Mouse (Mus musculus) lung, embryonic 16.5 days (tissue): ENCODE measurements around the gene Spcs1. TPM values are rescaled to one million over a fixed set of nuclear protein-coding genes. Genes with fewer than 3 reads are reported as not detected.

Experiments used
- ATAC-seq: fragments of 200-750 bp; cut with Nextera tagmentation; 2 replicates; pipeline ENCODE4 v1.8.0; 2017; ENCODE audit warnings: low read depth, mild to moderate bottlenecking, moderate library complexity
- H3K27ac ChIP-seq: fragments of 300-500 bp; sonication (generic); 2 replicates; pipeline ENCODE4 v1.5.1; 2014; ENCODE audit warnings: mild to moderate bottlenecking, control low read depth, low read length
- H3K27me3 ChIP-seq: fragments of 300-500 bp; sonication (generic); 2 replicates; pipeline ENCODE4 v1.6.1; 2014; ENCODE audit warnings: low read depth, low read length, mixed read lengths; ENCODE audit not compliant: control insufficient read depth, insufficient read depth
- H3K36me3 ChIP-seq: fragments of 300-500 bp; sonication (generic); 2 replicates; pipeline ENCODE4 v1.6.1; 2014; ENCODE audit warnings: low read length; ENCODE audit not compliant: control insufficient read depth, insufficient read depth
- H3K4me1 ChIP-seq: fragments of 300-500 bp; sonication (generic); replicated peaks from 2 replicates; pipeline ENCODE4 v1.6.1; 2014; ENCODE audit warnings: low read length, mixed read lengths; ENCODE audit not compliant: control insufficient read depth, insufficient read depth
- H3K4me2 ChIP-seq: fragments of 300-500 bp; sonication (generic); 2 replicates; pipeline ENCODE4 v1.6.1; 2014; ENCODE audit warnings: low read depth, low read length, control low read depth
- H3K4me3 ChIP-seq: fragments of 300-500 bp; sonication (generic); 2 replicates; pipeline ENCODE4 v1.5.1; 2014; ENCODE audit warnings: mild to moderate bottlenecking, low read length, control low read depth
- H3K9ac ChIP-seq: fragments of 300-500 bp; sonication (generic); 2 replicates; pipeline ENCODE4 v1.6.1; 2014; ENCODE audit warnings: low read length, control low read depth
- H3K9me3 ChIP-seq: fragments of 300-500 bp; sonication (generic); 2 replicates; pipeline ENCODE4 v1.6.1; 2016; ENCODE audit warnings: low read length; ENCODE audit not compliant: control insufficient read depth
- WGBS: fragments of 180-500 bp; shearing (Covaris S2); extraction: QIAGEN DNeasy Blood & Tissue Kit; methylation state at CpG from one replicate; pipeline ENCODE4 v1.1.7; 2014; 5-methylcytosine and 5-hydroxymethylcytosine counted together
- polyA plus RNA-seq: library from polyadenylated mRNA; unstranded; fragments of >200 nt; fragmentation: Nextera tagmentation; extraction: Ambion mirVana; gene quantifications from 2 replicates; pipeline ENCODE4 v1.2.1, GENCODE M21; 2015

Spcs1 gene
- polyA plus RNA-seq, 1 experiment from 2014 or later: 434 TPM

DNA sequence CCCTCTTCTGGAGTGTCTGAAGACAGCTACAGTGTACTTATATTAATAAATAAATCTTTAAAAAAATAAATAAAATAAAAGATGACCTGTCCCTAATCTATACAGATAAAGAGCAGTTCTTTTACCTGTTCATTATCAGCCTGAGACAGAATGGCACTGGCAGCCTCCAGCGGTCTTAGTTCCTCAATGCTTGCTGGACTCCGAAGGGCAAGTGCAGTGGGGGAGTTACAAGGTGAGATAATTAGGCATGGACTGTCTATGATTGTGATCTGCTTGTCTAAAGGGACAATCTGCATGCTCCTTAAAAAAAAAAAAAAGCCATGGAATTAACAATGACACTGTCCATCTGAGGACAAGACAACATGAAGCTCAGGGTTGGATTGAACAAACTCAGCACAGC lies 12.5 kb upstream of the Spcs1 start:
- Histone ChIP-seq H3K4me2 (no peak overlapping the region), H3K36me3 (peaks cover 54% of the 10 kb centered on the region), H3K27me3 (no peaks in the 10 kb centered on the region), H3K9ac (no peak overlapping the region), H3K4me1 (peaks cover 9% of the 10 kb centered on the region), H3K27ac (no peak overlapping the region), H3K4me3 (no peak overlapping the region), H3K9me3 (no peaks in the 10 kb centered on the region)
- WGBS: 96% methylated on average over 2 of the region's 2 CpGs
- no peak for ATAC-seq

GRCm38 (mm10) chr14:31011588-31011987 lies 10.1 kb upstream of the Spcs1 start:
- Histone ChIP-seq H3K36me3 (peaks cover 57% of the 10 kb centered on the region), H3K27me3 (no peaks in the 10 kb centered on the region), H3K4me1 (no peaks in the 10 kb centered on the region), H3K9ac (no peak overlapping the region), H3K4me3 (no peak overlapping the region), H3K4me2 (no peak overlapping the region), H3K27ac (no peak overlapping the region), H3K9me3 (no peaks in the 10 kb centered on the region)
- 91% methylated on average over 3 of the region's 3 CpGs for WGBS
- ATAC-seq: no peak

GRCm38 (mm10) chr14:31006779-31007178 lies 5.3 kb upstream of the Spcs1 start:
- Histone ChIP-seq H3K9me3 (no peaks in the 10 kb centered on the region), H3K9ac (no peak overlapping the region), H3K4me1 (peaks cover 4% of the 10 kb centered on the region), H3K4me2 (no peak overlapping the region), H3K4me3 (no peak overlapping the region), H3K36me3 (peaks cover 19% of the 10 kb centered on the region), H3K27ac (no peak overlapping the region), H3K27me3 (no peaks in the 10 kb centered on the region)
- ATAC-seq: no peak
- 66% methylated on average over 5 of the region's 5 CpGs for WGBS

GRCm38 (mm10) chr14:31004527-31004926 lies 3.1 kb upstream of the Spcs1 start:
- H3K9me3 ChIP-seq: no peaks in the 10 kb centered on the region
- peaks cover 5% of the 10 kb centered on the region; the same call in 1 of the 2 replicates for H3K36me3 ChIP-seq
- WGBS: 47% methylated on average over 2 of the region's 2 CpGs
- H3K4me2 ChIP-seq: no peak overlapping the region
- H3K4me3 ChIP-seq: no peak overlapping the region
- no peaks in the 10 kb centered on the region for H3K27me3 ChIP-seq
- H3K4me1 ChIP-seq: peaks cover 10% of the 10 kb centered on the region
- no peak overlapping the region for H3K27ac ChIP-seq
- ATAC-seq: no peak
- no peak overlapping the region for H3K9ac ChIP-seq

DNA sequence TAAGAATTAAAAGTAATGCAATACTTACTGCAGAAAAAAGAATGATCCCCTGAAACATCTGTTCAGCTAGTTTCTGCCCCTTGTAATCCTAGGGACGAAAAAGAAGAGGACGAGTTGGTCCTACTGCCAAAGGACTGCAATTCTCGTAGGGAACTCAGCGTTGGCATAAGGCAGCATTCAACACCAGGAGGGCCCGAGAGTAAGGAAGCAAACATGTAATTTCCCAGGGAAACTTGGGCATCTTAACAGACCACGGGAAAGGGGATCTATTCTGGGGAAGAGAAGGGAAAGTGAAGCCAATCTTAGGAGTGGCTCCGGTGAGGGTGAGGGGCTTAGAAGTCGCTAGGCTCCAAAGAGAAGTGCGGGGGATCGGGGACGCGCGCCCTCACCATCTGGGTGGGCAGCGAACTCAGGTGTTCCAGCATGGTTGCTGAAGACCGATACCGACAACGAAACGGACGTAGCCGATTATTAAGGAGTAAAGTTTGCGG lies 611 bp downstream of the Spcs1 start:
- Histone ChIP-seq H3K27ac (peak overlapping the region; percentile 25), H3K4me3 (peak overlapping the region; percentile 96), H3K4me2 (peak overlapping the region; percentile 84), H3K9me3 (no peaks in the 10 kb centered on the region), H3K4me1 (peaks cover 10% of the 10 kb centered on the region), H3K9ac (peak overlapping the region; percentile 96), H3K27me3 (no peaks in the 10 kb centered on the region), H3K36me3 (no peaks in the 10 kb centered on the region)
- peak; percentile 17; the same call in 1 of the 2 replicates for ATAC-seq
- WGBS: under 1% methylated on average over 21 of the region's 21 CpGs

- peak overlapping the region; percentile 84 for H3K4me2 ChIP-seq
- H3K27ac ChIP-seq: no peak overlapping the region
- peaks cover 10% of the 10 kb centered on the region for H3K4me1 ChIP-seq
- peak overlapping the region; percentile 96 for H3K9ac ChIP-seq
- no peak for ATAC-seq
- 49% methylated on average over 10 of the region's 10 CpGs for WGBS
- no peaks in the 10 kb centered on the region for H3K27me3 ChIP-seq
- H3K9me3 ChIP-seq: no peaks in the 10 kb centered on the region
- no peaks in the 10 kb centered on the region for H3K36me3 ChIP-seq
- H3K4me3 ChIP-seq: peak overlapping the region; percentile 96
Measured at GRCm38 (mm10) chr14:31000356-31000755, 1.1 kb downstream of the Spcs1 start.

- Histone ChIP-seq H3K4me3 (no peak overlapping the region), H3K36me3 (no peaks in the 10 kb centered on the region), H3K9me3 (no peaks in the 10 kb centered on the region), H3K9ac (no peak overlapping the region), H3K27ac (no peak overlapping the region), H3K4me1 (peaks cover 6% of the 10 kb centered on the region), H3K27me3 (no peaks in the 10 kb centered on the region), H3K4me2 (no peak overlapping the region)
- no peak for ATAC-seq
Measured at GRCm38 (mm10) chr14:30996417-30996816, 5.1 kb downstream of the Spcs1 start.

- 63% methylated on average over 3 of the region's 3 CpGs for WGBS
- no peaks in the 10 kb centered on the region for H3K4me1 ChIP-seq
- ATAC-seq: no peak
Measured at GRCm38 (mm10) chr14:30976222-30976621, 25.2 kb downstream of the Spcs1 start.

GRCm38 (mm10) chr14:30974204-30974603 lies 27.3 kb downstream of the Spcs1 start:
- H3K4me3 ChIP-seq: no peak overlapping the region
- no peaks in the 10 kb centered on the region for H3K4me1 ChIP-seq
- H3K9ac ChIP-seq: no peak overlapping the region
- WGBS: 72% methylated on average over 6 of the region's 6 CpGs
- 0 out of 2 replicates have a peak overlapping the region, but pooled peaks have one; percentile 13 for H3K27ac ChIP-seq
- peaks cover 9% of the 10 kb centered on the region for H3K36me3 ChIP-seq
- no peak overlapping the region for H3K4me2 ChIP-seq
- no peaks in the 10 kb centered on the region for H3K27me3 ChIP-seq
- ATAC-seq: peak; percentile 62; the same call in 1 of the 2 replicates
- H3K9me3 ChIP-seq: no peaks in the 10 kb centered on the region

More at GRCm38 (mm10) chr14:30976222-30976621, 25.2 kb downstream of the Spcs1 start:
- Histone ChIP-seq H3K4me2 (no peak overlapping the region), H3K4me3 (no peak overlapping the region), H3K27ac (no peak overlapping the region), H3K9ac (no peak overlapping the region), H3K27me3 (no peaks in the 10 kb centered on the region), H3K9me3 (no peaks in the 10 kb centered on the region), H3K36me3 (peaks cover 3% of the 10 kb centered on the region; the same call in 1 of the 2 replicates)

DNA sequence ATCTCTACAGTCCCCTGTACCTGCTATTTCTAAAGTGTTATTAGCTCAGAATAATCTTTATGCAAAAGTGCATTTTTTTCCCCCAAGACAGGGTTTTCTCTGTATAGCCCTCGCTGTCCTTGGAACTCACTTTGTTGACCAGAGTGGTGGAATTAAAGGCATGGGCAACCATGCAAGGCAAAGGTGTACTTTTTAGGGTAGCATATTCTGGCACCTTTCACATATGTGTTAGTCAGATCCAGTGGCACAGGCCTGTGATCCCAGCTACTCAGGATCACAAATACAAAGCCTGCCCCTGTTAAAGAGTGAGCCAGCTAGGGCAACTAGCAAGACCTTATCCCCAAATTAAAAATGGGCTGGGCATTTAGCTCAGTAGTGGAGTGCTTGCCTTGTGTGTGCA lies 41.1 kb downstream of the Spcs1 start:
- Histone ChIP-seq H3K27ac (no peak overlapping the region), H3K4me3 (no peak overlapping the region), H3K9me3 (no peaks in the 10 kb centered on the region), H3K4me2 (no peak overlapping the region), H3K36me3 (no peaks in the 10 kb centered on the region), H3K9ac (no peak overlapping the region), H3K27me3 (no peaks in the 10 kb centered on the region), H3K4me1 (no peaks in the 10 kb centered on the region)
- no peak for ATAC-seq
- 84% methylated on average over 1 of the region's 1 CpGs for WGBS
